Mouse (Mus musculus): ENCODE results near the gene Acp1. TPM values are rescaled to one million over a fixed set of nuclear protein-coding genes. Genes with fewer than 3 reads are reported as not detected.

Gene Acp1
- polyA plus RNA-seq, 1 experiment from 2014 or later, result 100 TPM

- no peak for ATAC-seq (ENCODE audit: low FRiP score)
- no peak overlapping the region for H3K9ac ChIP-seq (replicated peaks)
- no peaks in the 10 kb centered on the region for H3K27me3 ChIP-seq (replicated peaks)
- H3K27ac ChIP-seq (replicated peaks), result no peak overlapping the region
- no peak overlapping the region for H3K4me2 ChIP-seq
- H3K36me3 ChIP-seq, result no peaks in the 10 kb centered on the region
- no peaks in the 10 kb centered on the region for H3K9me3 ChIP-seq (replicated peaks)
- 95% methylated on average over 5 of the region's 5 CpGs for WGBS
- H3K4me3 ChIP-seq (replicated peaks), result no peak overlapping the region
- H3K4me1 ChIP-seq, result no peaks in the 10 kb centered on the region
Observed at GRCm38 (mm10) chr12:30856172-30856571, 55.2 kb downstream of the Acp1 start.

- Histone ChIP-seq H3K4me2 (no peak overlapping the region), H3K9me3 (replicated peaks) (no peaks in the 10 kb centered on the region), H3K9ac (replicated peaks) (no peak overlapping the region), H3K4me1 (no peaks in the 10 kb centered on the region), H3K36me3 (no peaks in the 10 kb centered on the region), H3K4me3 (replicated peaks) (no peak overlapping the region), H3K27me3 (replicated peaks) (no peaks in the 10 kb centered on the region), H3K27ac (replicated peaks) (no peak overlapping the region)
- WGBS, result 85% methylated on average over 6 of the region's 6 CpGs
- ATAC-seq (ENCODE audit: low FRiP score), result no peak
Observed at GRCm38 (mm10) chr12:30855442-30856159, 55.8 kb downstream of the Acp1 start.

- H3K4me2 ChIP-seq, result no peak overlapping the region
- H3K4me1 ChIP-seq, result no peaks in the 10 kb centered on the region
- no peaks in the 10 kb centered on the region for H3K9me3 ChIP-seq (replicated peaks)
- no peak for ATAC-seq (ENCODE audit: low FRiP score)
- H3K36me3 ChIP-seq, result no peaks in the 10 kb centered on the region
- WGBS, result 90% methylated on average over 6 of the region's 6 CpGs
- no peaks in the 10 kb centered on the region for H3K27me3 ChIP-seq (replicated peaks)
- no peak overlapping the region for H3K27ac ChIP-seq (replicated peaks)
- H3K9ac ChIP-seq (replicated peaks), result no peak overlapping the region
- H3K4me3 ChIP-seq (replicated peaks), result no peak overlapping the region
Observed at GRCm38 (mm10) chr12:30851871-30852270, 59.5 kb downstream of the Acp1 start.

GRCm38 (mm10) chr12:30850902-30851301 lies 60.5 kb downstream of the Acp1 start:
- no peaks in the 10 kb centered on the region for H3K9me3 ChIP-seq (replicated peaks)
- no peak for ATAC-seq (ENCODE audit: low FRiP score)
- WGBS, result 68% methylated on average over 2 of the region's 2 CpGs

GRCm38 (mm10) chr12:30848521-30848920 lies 62.9 kb downstream of the Acp1 start:
- Histone ChIP-seq H3K9me3 (replicated peaks) (no peaks in the 10 kb centered on the region), H3K4me2 (no peak overlapping the region), H3K27ac (replicated peaks) (no peak overlapping the region), H3K4me3 (replicated peaks) (no peak overlapping the region), H3K9ac (replicated peaks) (no peak overlapping the region), H3K36me3 (no peaks in the 10 kb centered on the region), H3K4me1 (no peaks in the 10 kb centered on the region), H3K27me3 (replicated peaks) (no peaks in the 10 kb centered on the region)
- 81% methylated on average over 1 of the region's 1 CpGs for WGBS
- ATAC-seq (ENCODE audit: low FRiP score), result no peak

More at GRCm38 (mm10) chr12:30850902-30851301, 60.5 kb downstream of the Acp1 start:
- Histone ChIP-seq H3K36me3 (no peaks in the 10 kb centered on the region), H3K4me1 (no peaks in the 10 kb centered on the region), H3K9ac (replicated peaks) (no peak overlapping the region), H3K4me3 (replicated peaks) (no peak overlapping the region), H3K4me2 (no peak overlapping the region), H3K27ac (replicated peaks) (no peak overlapping the region), H3K27me3 (replicated peaks) (no peaks in the 10 kb centered on the region)

Other genes starting within 250 kb of the Acp1 start
- 1.6 and 1.7 TPM in 2 replicates for gene Alkal2, start 27.3 kb downstream of the Acp1 start, polyA plus RNA-seq (2015; fragmentation: Nextera tagmentation; extraction: Ambion mirVana)
- 44.7 and 48.6 TPM in 2 replicates for gene Sh3yl1, start 79 bp upstream of the Acp1 start, polyA plus RNA-seq (2015; fragmentation: Nextera tagmentation; extraction: Ambion mirVana)
- gene Fam110c, start 162.3 kb upstream of the Acp1 start, polyA plus RNA-seq (2015; fragmentation: Nextera tagmentation; extraction: Ambion mirVana), result 0.06 and 1.0 TPM in 2 replicates

Data from neural tube, embryonic 15.5 days (tissue).